Mouse (Mus musculus): ENCODE measurements around the gene Myo1b. TPM values are rescaled to one million over a fixed set of nuclear protein-coding genes. Genes with fewer than 3 reads are reported as not detected.

Gene Myo1b
- 10 to 100 TPM; 35.6 to 37.0 TPM for total RNA-seq (2021)
- long read RNA-seq, experiment 1, full-length matches to known transcripts = 37 of 50 reads
- long read RNA-seq, experiment 1, partial matches to known transcripts = 3 of 50 reads
- long read RNA-seq, experiment 1, other reads (novel, unspliced or antisense) = 10 of 50 reads
- long read RNA-seq, experiment 2, full-length matches to known transcripts = 27 of 33 reads
- long read RNA-seq, experiment 2, partial matches to known transcripts = 2 of 33 reads
- long read RNA-seq, experiment 2, other reads (novel, unspliced or antisense) = 4 of 33 reads

DNA sequence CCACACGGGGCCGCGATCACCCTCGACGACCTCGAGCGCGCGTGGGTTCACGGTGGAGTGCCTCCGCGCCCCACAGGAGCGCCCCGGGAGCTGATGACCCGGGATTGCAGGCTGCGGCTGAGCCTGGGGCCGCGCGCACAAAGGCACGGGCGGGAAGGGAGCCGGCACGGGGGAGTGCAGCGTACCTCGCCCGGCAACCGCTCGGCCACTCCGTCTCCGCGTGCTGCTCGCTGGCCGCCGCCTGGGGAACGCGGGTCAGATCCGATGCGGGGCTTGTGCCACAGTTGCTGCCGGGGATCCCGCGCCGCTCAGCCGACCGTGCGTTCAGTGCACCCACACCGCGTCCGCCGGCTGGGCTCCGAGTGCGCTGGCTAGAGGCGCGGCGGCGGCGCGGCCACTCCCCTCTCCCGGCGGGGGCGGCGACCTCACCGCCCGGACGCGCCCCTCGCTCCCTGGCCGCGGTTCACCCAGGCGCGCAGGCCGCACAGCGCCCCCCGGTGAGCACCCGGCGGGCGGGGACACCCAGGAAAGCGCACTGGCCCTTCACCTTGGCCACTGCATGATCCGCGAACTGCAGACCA, at the start of gene Myo1b:
TSS of gene Myo1b (minus strand) at position 496 of the 581 bp plus-strand sequence.
- peak; percentile 42 to 49 for DNase-seq (ENCODE audit: extremely low spot score in 1 of 2, low spot score in 2 of 2)
- peak; percentile 38 for TF ChIP-seq CTCF (IDR thresholded peaks at IDR 0.05)
- Histone ChIP-seq H3K27ac (peak within 1 kb of the TSS; percentile 80), H3K4me3 (peak within 1 kb of the TSS; percentile 77)
- intact Hi-C loops (cut with DNase I) = no loop called here

DNA sequence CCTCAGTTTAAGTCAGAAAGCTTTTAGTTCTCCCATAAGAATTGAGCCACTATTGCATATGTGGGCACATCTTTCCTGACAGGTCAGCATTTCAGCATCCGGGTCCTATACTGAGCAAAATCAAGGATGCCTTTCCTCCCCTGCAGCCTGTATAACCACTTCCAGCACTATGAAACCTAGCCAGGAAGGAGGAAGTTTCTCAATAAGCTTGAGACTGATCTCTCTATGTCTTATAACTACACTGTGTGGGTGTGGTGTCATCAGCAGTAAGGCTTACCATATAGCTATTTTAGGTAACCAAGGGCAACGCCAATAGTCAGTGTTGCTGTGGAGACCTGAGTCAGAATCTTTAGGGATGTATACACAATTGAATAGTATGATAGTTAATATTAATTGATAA, 48.8 kb upstream of the Myo1b start:
- intact Hi-C loops (cut with DNase I) = no loop called here
- no peak overlapping the region for H3K27ac ChIP-seq
- TF ChIP-seq CTCF (IDR thresholded peaks at IDR 0.05) = no peak
- H3K4me3 ChIP-seq = no peak overlapping the region
- DNase-seq (ENCODE audit: extremely low spot score in 1 of 2, low spot score in 2 of 2) = no peak

GRCm38 (mm10) chr1:51947116-51947515, 31.2 kb upstream of the Myo1b start:
- intact Hi-C loops (cut with DNase I) = no loop called here

DNA sequence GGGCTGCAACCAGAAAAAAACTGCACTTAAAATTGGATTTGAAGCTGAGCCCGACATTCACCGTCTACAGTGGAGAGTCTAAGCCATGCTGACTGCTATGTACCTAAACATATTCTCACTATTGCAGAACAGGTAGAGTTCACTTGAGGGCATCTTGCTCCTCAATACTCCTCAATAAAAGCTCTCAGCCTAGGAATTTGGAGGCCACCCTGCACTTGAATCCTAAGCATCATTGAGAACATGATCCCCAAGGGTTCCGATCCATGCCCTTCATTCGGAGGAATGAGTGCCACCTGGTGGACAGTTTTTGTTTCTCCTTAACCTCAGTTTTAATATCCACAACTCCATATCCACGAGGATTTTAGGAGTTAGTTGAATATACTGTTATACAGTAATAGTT, 28.9 kb upstream of the Myo1b start:
- Histone ChIP-seq H3K4me3 (no peak overlapping the region), H3K27ac (no peak overlapping the region)
- intact Hi-C loops (cut with DNase I) = loop anchor here (1.0 kb wide), 1 partner anchor 275 kb away; no protein-coding TSS in a partner anchor
- peak; percentile 70 for TF ChIP-seq CTCF (IDR thresholded peaks at IDR 0.05)
- peak; percentile 36 to 39 for DNase-seq (ENCODE audit: extremely low spot score in 1 of 2, low spot score in 2 of 2)

More at GRCm38 (mm10) chr1:51947116-51947515, 31.2 kb upstream of the Myo1b start:
- TF ChIP-seq CTCF (IDR thresholded peaks at IDR 0.05) = no peak
- no peak for DNase-seq (ENCODE audit: extremely low spot score in 1 of 2, low spot score in 2 of 2)
- no peak overlapping the region for H3K27ac ChIP-seq
- no peak overlapping the region for H3K4me3 ChIP-seq

DNA sequence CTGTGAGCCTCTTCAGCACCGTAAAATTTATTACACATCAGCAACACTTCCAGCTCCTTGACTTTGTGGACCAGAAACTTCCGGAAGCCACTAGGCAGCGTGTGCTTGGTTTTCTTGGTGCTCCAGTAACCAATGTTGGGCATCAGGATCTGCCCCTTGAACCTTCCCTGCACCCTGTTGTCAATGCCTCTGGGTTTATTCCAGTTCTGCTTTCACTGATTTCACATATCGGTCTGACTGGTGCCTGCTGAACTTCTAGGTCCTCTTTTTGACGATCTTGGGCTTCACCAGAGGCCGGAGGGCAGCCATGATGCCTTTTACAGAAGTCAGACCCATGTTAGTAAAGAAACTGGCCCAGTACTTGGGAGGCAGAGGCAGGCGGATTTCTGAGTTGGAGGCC, 22.5 kb upstream of the Myo1b start:
- H3K4me3 ChIP-seq = no peak overlapping the region
- no peak overlapping the region for H3K27ac ChIP-seq
- DNase-seq (ENCODE audit: extremely low spot score in 1 of 2, low spot score in 2 of 2) = no peak
- intact Hi-C loops (cut with DNase I) = no loop called here
- TF ChIP-seq CTCF (IDR thresholded peaks at IDR 0.05) = no peak

DNA sequence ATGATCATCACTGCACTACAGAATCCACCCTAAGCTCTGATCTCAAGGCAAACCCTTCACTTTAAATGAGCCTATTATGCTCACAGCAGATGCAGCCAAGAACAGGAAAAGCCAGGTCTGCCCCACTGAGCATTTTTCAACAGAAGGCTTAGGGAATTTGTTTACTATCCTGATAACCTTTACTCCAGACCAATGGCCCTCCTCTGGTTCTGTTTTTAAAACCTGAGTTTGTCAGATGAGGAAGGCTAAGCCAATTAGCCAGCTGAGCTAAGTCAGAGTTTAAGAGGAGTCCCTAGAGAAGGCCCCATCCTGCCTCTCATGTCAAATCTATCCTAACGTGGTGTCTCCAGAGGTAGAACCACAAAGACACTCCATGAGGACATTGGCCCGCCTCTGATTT, 19.1 kb upstream of the Myo1b start:
- Histone ChIP-seq H3K4me3 (no peak overlapping the region), H3K27ac (no peak overlapping the region)
- intact Hi-C loops (cut with DNase I) = no loop called here
- no peak for DNase-seq (ENCODE audit: extremely low spot score in 1 of 2, low spot score in 2 of 2)
- TF ChIP-seq CTCF (IDR thresholded peaks at IDR 0.05) = no peak

GRCm38 (mm10) chr1:51934176-51934924, 18.5 kb upstream of the Myo1b start:
- no peak overlapping the region for H3K4me3 ChIP-seq
- intact Hi-C loops (cut with DNase I) = no loop called here
- TF ChIP-seq CTCF (IDR thresholded peaks at IDR 0.05) = no peak
- no peak for DNase-seq (ENCODE audit: extremely low spot score in 1 of 2, low spot score in 2 of 2)
- H3K27ac ChIP-seq = no peak overlapping the region

DNA sequence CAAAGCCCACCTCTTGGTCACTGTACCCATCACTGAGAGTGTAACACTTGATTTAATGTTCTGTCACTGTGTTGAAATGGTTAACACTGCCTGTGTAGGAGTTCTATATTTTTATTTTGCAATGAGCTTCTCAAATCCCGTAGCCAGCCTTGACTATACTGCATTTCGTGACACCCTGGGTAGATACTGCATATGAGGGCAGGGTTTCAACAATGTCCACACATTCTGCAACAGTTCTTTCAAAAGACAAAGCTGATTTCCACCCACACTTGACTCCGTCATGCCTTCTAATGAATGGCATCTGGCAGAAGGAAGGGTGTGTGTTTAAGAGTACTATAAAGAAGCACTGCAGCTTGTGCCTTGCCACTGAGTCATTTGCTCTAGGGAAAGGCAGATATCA, 17.0 kb upstream of the Myo1b start:
- intact Hi-C loops (cut with DNase I) = no loop called here
- no peak for DNase-seq (ENCODE audit: extremely low spot score in 1 of 2, low spot score in 2 of 2)
- no peak for TF ChIP-seq CTCF (IDR thresholded peaks at IDR 0.05)
- Histone ChIP-seq H3K27ac (no peak overlapping the region), H3K4me3 (no peak overlapping the region)

DNA sequence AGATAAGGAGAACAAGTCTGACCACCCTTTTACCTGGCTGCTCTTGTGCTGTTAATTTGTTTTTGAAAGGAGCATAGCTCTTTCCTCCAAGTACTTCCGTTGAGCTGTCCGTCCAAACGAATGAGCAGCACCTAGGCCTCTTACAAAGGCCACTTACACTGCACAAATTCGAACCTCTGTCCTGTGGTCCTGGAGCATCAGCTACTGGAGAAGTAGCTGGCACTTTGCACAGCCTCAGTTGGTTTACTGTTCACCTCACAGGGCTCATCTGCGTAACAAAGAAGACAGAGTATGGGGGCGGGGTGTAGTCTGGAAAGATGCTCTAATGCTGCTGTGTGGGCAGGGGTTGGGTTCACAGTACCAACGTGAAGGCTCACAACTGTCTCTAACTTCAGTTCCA, 15.7 kb upstream of the Myo1b start:
- Histone ChIP-seq H3K4me3 (no peak overlapping the region), H3K27ac (no peak overlapping the region)
- intact Hi-C loops (cut with DNase I) = no loop called here
- DNase-seq (ENCODE audit: extremely low spot score in 1 of 2, low spot score in 2 of 2) = no peak
- TF ChIP-seq CTCF (IDR thresholded peaks at IDR 0.05) = no peak

DNA sequence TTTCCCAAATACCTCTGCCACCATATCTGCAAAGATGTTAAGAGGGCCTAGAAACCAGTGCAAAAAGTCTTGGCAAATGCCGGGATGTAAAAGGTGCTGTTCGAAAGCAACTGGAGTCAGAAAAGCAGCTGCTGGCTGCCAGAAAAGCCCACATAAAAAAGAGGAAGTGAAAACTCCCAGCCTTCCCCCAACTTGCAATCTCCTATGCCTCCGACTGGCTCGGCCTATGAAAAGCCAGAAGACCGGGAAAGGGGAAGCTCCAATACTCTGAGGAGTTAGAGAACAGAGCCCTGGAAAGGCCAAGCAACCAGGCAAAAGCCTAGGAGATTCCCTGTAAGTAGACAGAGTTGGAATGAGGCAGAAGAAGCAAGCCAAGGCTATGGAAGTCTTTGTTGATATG, 14.7 kb upstream of the Myo1b start:
- H3K27ac ChIP-seq = no peak overlapping the region
- DNase-seq (ENCODE audit: extremely low spot score in 1 of 2, low spot score in 2 of 2) = no peak
- no peak for TF ChIP-seq CTCF (IDR thresholded peaks at IDR 0.05)
- intact Hi-C loops (cut with DNase I) = no loop called here
- no peak overlapping the region for H3K4me3 ChIP-seq

DNA sequence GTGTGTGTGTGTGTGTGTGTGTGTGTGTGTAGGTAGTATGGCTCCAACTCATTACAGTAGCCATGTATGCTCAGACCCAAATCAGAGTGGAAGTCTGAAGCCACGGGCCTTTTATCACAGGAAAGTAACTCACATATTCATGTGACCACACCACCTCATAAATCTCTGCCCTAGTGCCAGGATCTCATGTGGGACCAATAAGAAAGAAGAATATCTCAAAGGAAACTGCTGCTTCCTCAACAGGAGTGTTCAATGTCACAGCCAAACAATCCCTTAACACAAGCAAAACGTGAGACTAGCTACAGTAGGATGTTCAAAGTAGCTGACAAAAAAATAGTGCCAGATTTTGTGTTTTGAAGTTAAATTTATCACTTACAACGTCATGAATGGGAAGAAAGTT, 13.7 kb upstream of the Myo1b start:
- TF ChIP-seq CTCF (IDR thresholded peaks at IDR 0.05) = no peak
- no peak overlapping the region for H3K27ac ChIP-seq
- H3K4me3 ChIP-seq = no peak overlapping the region
- intact Hi-C loops (cut with DNase I) = no loop called here
- no peak for DNase-seq (ENCODE audit: extremely low spot score in 1 of 2, low spot score in 2 of 2)

DNA sequence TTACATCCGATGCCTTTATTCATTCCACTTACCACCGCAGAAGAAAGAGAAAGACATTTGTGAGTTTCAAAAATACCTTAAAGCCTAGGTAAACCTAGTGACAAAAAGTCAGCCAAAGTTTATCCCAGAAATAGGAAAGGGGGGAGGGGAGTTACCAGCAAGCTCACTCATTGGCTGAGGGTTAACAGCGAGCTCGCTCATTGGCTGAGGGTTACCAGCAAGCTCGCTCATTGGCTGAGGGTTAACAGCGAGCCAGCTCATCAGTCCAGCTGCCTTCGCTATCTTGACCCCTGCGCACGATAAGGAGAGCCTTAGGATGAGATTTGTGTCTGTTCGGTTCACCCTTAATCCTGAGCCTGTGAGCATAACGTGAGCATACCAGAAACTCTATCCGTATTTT, 6.9 kb upstream of the Myo1b start:
- Histone ChIP-seq H3K4me3 (no peak overlapping the region), H3K27ac (no peak overlapping the region)
- DNase-seq (ENCODE audit: extremely low spot score in 1 of 2, low spot score in 2 of 2) = no peak
- intact Hi-C loops (cut with DNase I) = no loop called here
- no peak for TF ChIP-seq CTCF (IDR thresholded peaks at IDR 0.05)

All from left cerebral cortex, adult 2 months (tissue).